ENCODE assay signal across 10 mouse cellular contexts in the genomic region with DNA sequence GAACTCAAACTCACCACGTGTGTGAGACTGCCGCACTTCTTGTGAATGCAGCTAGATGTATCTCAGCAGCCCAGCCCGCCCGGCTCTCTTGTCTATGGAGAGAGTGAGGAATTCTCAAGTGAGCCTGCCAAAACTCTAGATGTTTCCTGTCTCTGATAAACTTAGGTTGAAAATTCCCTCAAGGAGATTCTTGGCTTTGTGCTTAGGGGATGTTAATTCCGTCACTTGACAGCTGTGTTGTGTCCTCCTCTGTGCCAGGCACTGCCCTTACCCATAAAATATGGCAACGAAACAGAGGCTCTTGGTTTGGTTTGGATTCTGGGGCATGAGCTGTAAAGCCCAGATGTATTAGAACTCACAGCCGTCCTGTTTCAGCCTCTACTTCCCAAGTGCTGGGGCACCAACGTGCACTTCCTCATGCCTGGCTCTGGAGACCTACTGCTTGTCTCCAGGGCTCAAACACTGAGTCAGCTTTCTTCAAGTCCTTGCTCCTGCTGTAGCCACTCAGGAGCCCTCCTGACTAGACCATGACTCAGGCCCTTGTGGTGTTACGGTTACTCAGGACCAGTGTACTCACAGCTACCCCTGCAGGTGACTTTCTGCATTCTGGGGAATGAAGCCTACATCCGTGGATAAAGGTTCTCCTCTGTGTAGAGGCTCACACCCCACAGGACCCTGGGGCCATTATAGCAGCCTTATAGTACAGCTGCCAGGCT. TPM values are rescaled to one million over a fixed set of nuclear protein-coding genes. Genes with fewer than 3 reads are reported as not detected.
DNase-seq lines count a peak whose midpoint lies in the region; ATAC-seq and TF ChIP-seq lines count a peak whose summit lies in the region.
"Had no signal": no experiment of that assay in that cellular context is flagged by ENCODE, and none has a peak within 500 bp of the region (broad histone marks: within the 10 kb centered on the region; RNA-seq: fewer than 3 reads in every experiment).

No protein-coding gene starts in this region.

- no peak overlapping the region for H3K4me2 ChIP-seq in lung, embryonic 14.5 days
- H3K4me2 ChIP-seq in midbrain, embryonic 14.5 days (ENCODE audit: low read length), result no peak overlapping the region

- DNase-seq in gastrocnemius, adult 2 months, result peak; percentile 27
- DNase-seq in gastrocnemius, postnatal 10 days, result no peak
- DNase-seq in ES-CJ7 (ENCODE audit: low read depth, low spot score), result peak; percentile 73
- peak; percentile 54 to 67 for DNase-seq in heart, adult 18-20 months
- peak; percentile 61 for DNase-seq in lung, embryonic 14.5 days
- no peak for DNase-seq in layer of hippocampus, adult 11-12 months (ENCODE audit: low spot score)
- no peak for DNase-seq in cerebellum, adult 11 months
- DNase-seq in midbrain, embryonic 14.5 days, result no peak

- peak; percentile 53 for TF ChIP-seq CTCF in gastrocnemius, adult 2 months (IDR thresholded peaks at IDR 0.05)
- TF ChIP-seq CTCF in lung, embryonic 14.5 days (IDR thresholded peaks at IDR 0.05; ENCODE audit: low read depth), result peak; percentile 49

- H3K27me3 ChIP-seq in lung, embryonic 14.5 days (ENCODE audit: insufficient read depth, low read length), result no peaks in the 10 kb centered on the region
- no peaks in the 10 kb centered on the region for H3K27me3 ChIP-seq in midbrain, embryonic 14.5 days (ENCODE audit: control insufficient read depth, insufficient read depth, low read length)

- WGBS in lung, embryonic 14.5 days, result 63% methylated on average over 10 of the region's 10 CpGs
- WGBS in midbrain, embryonic 14.5 days, result 84% methylated on average over 10 of the region's 10 CpGs

- no peaks in the 10 kb centered on the region for H3K9me3 ChIP-seq in lung, embryonic 14.5 days (ENCODE audit: low read depth, low read length)
- H3K9me3 ChIP-seq in midbrain, embryonic 14.5 days (ENCODE audit: control insufficient read depth, low read length), result no peaks in the 10 kb centered on the region

- H3K36me3 ChIP-seq in lung, embryonic 14.5 days (ENCODE audit: insufficient read depth), result peaks cover 7% of the 10 kb centered on the region; the same call in 1 of the 2 replicates
- H3K36me3 ChIP-seq in midbrain, embryonic 14.5 days (ENCODE audit: control insufficient read depth, insufficient read depth, low read length), result peaks cover 26% of the 10 kb centered on the region

- H3K9ac ChIP-seq in lung, embryonic 14.5 days, result no peak overlapping the region
- no peak overlapping the region for H3K9ac ChIP-seq in midbrain, embryonic 14.5 days (replicated peaks; ENCODE audit: low read length)

- no peaks in the 10 kb centered on the region for H3K4me1 ChIP-seq in lung, embryonic 14.5 days (ENCODE audit: insufficient read depth)
- no peaks in the 10 kb centered on the region for H3K4me1 ChIP-seq in midbrain, embryonic 14.5 days (ENCODE audit: control insufficient read depth, insufficient read depth, low read length)

- H3K27ac ChIP-seq in gastrocnemius, adult 2 months, result peak overlapping the region; percentile 4
- H3K27ac ChIP-seq in lung, embryonic 14.5 days (ENCODE audit: low read depth), result no peak overlapping the region; the same call in 1 of the 2 replicates
- no peak overlapping the region for H3K27ac ChIP-seq in midbrain, embryonic 14.5 days (replicated peaks; ENCODE audit: low read depth, low read length)

- ATAC-seq in lung, embryonic 14.5 days (ENCODE audit: insufficient read depth), result peak; percentile 51; the same call in 1 of the 2 replicates
- ATAC-seq in midbrain, embryonic 14.5 days (ENCODE audit: low FRiP score, low TSS enrichment), result no peak

- intact Hi-C loops in gastrocnemius, adult 2 months (cut with DNase I), result no loop called here

- H3K4me3 ChIP-seq in gastrocnemius, adult 2 months, result no peak overlapping the region
- no peak overlapping the region for H3K4me3 ChIP-seq in lung, embryonic 14.5 days (ENCODE audit: low read depth, low read length)
- H3K4me3 ChIP-seq in midbrain, embryonic 14.5 days (replicated peaks; ENCODE audit: low read depth, low read length), result no peak overlapping the region

RNA-seq across cellular contexts. Expression of gene Prnd, which starts 15.1 kb away (rescaled TPM):
- under 1 TPM; 0.08 to 0.15 TPM for total RNA-seq in gastrocnemius, adult 2 months (2021)
- total RNA-seq in gastrocnemius, postnatal 10 days (2021), result 10 to 100 TPM; 32.9 to 48.1 TPM
- 1 to 10 TPM in 1 of 2 experiments, not detected in 1; 1.7 TPM for total RNA-seq in heart, adult 18-20 months (2021)
- 55.8 and 57.3 TPM in 2 replicates for polyA plus RNA-seq in lung, embryonic 14.5 days (2014; fragmentation: Nextera tagmentation; extraction: Ambion mirVana)
- polyA plus RNA-seq in midbrain, embryonic 14.5 days (2014; fragmentation: Nextera tagmentation; extraction: Ambion mirVana), result 6.4 and 14.1 TPM in 2 replicates

RNA-seq across cellular contexts. Expression of gene Prn, which starts 25.8 kb away (rescaled TPM):
- total RNA-seq in gastrocnemius, adult 2 months (2021), result under 1 TPM in 1 of 2 experiments, not detected in 1; 0.11 TPM
- not detected for total RNA-seq in gastrocnemius, postnatal 10 days (2021)
- total RNA-seq in heart, adult 18-20 months (2021), result under 1 TPM; 0.42 to 0.64 TPM
- not detected in 2 replicates for polyA plus RNA-seq in lung, embryonic 14.5 days (2014; fragmentation: Nextera tagmentation; extraction: Ambion mirVana)
- polyA plus RNA-seq in midbrain, embryonic 14.5 days (2014; fragmentation: Nextera tagmentation; extraction: Ambion mirVana), result not detected in 2 replicates
- polyA plus RNA-seq: limb, embryonic 11.5 days; stomach, embryonic 14.5 days had no signal

RNA-seq across cellular contexts. Expression of gene Prnp, which starts 25.8 kb away (rescaled TPM):
- 10 to 100 TPM; 79.9 to 89.5 TPM for total RNA-seq in gastrocnemius, adult 2 months (2021)
- 10 to 100 TPM; 80.3 to 88.6 TPM for total RNA-seq in gastrocnemius, postnatal 10 days (2021)
- 100 to 1,000 TPM; 127 to 135 TPM for total RNA-seq in heart, adult 18-20 months (2021)
- 31.2 and 32.8 TPM in 2 replicates for polyA plus RNA-seq in lung, embryonic 14.5 days (2014; fragmentation: Nextera tagmentation; extraction: Ambion mirVana)
- 97.3 and 118 TPM in 2 replicates for polyA plus RNA-seq in midbrain, embryonic 14.5 days (2014; fragmentation: Nextera tagmentation; extraction: Ambion mirVana)

Comparison
In these comparisons a context has a peak if more than half of its experiments do, and no peak if none do; other contexts are left out.
1. DNase-seq: peak in gastrocnemius, adult 2 months (single experiment), ES-CJ7 (single experiment), heart, adult 18-20 months (2 of 2) and lung, embryonic 14.5 days (single experiment); none in gastrocnemius, postnatal 10 days (single experiment), layer of hippocampus, adult 11-12 months (single experiment), cerebellum, adult 11 months (single experiment) and midbrain, embryonic 14.5 days (single experiment).
2. RNA of gene Prnd, which starts 15.1 kb away (total RNA-seq): 32.9 to 48.1 TPM in gastrocnemius, postnatal 10 days; 1.7 TPM in heart, adult 18-20 months and 0.08 to 0.15 TPM in gastrocnemius, adult 2 months; every median in the first group is over 10 times any median in the second.